21 mouse cellular contexts compared by ENCODE assay signal in the genomic region with DNA sequence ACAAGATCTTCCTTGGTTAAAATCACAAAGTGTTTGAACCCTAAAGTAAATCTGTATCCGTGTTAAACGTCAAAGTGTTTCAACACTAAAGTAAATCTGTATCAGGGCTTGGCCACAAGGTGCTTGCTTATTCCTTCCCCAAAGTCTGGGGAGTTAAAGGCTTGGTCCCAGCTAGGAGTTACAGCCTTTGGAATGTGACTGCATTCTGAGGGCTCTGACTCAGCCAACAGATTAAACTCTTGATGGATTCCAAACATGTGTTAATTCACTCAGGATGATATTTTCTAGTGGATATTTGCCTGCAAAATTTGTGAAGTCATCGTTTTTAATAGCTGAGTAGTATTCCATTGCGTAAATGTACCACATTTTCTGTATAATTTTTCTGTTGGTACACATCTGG.
"Had no signal": no experiment of that assay in that cellular context is flagged by ENCODE, and none has a peak within 500 bp of the region (broad histone marks: within the 10 kb centered on the region; RNA-seq: fewer than 3 reads in every experiment).

No protein-coding gene starts in this region.

- H3K27ac ChIP-seq: layer of hippocampus, adult 2 months; limb, embryonic 12.5 days; limb, embryonic 15.5 days; liver, embryonic 14.5 days; macrophage; midbrain, embryonic 13.5 days; neural tube, embryonic 13.5 days; stomach, embryonic 15.5 days had no signal

- H3K4me1 ChIP-seq: limb, embryonic 12.5 days; midbrain, embryonic 13.5 days; stomach, embryonic 15.5 days had no signal

- DNase-seq: kidney, postnatal 25 days; layer of hippocampus, adult 9-11 months; liver, postnatal 0 days; lung, embryonic 14.5 days; retina, postnatal 1 day; right cerebral cortex, postnatal 25 days; spleen, adult 18-20 months; thymus, adult 18-20 months; thymus, postnatal 36 days had no signal

- H3K4me3 ChIP-seq: layer of hippocampus, adult 2 months; limb, embryonic 12.5 days; limb, embryonic 15.5 days; midbrain, embryonic 13.5 days; myocyte; neural tube, embryonic 13.5 days; stomach, embryonic 15.5 days had no signal

- H3K4me2 ChIP-seq: limb, embryonic 12.5 days; limb, embryonic 15.5 days; liver, embryonic 11.5 days; lung, embryonic 14.5 days; midbrain, embryonic 13.5 days; neural tube, embryonic 13.5 days; stomach, embryonic 15.5 days had no signal

- H3K9ac ChIP-seq: limb, embryonic 12.5 days; limb, embryonic 15.5 days; liver, embryonic 14.5 days; liver, postnatal 0 days; lung, embryonic 14.5 days; midbrain, embryonic 13.5 days; neural tube, embryonic 13.5 days; stomach, embryonic 15.5 days had no signal

- ATAC-seq: liver, postnatal 0 days; lung, postnatal 0 days; midbrain, embryonic 13.5 days; midbrain, embryonic 16.5 days had no signal

- H3K36me3 ChIP-seq: limb, embryonic 12.5 days; limb, embryonic 15.5 days; midbrain, embryonic 13.5 days; neural tube, embryonic 13.5 days; stomach, embryonic 15.5 days had no signal

- H3K27me3 ChIP-seq: limb, embryonic 12.5 days; limb, embryonic 15.5 days; midbrain, embryonic 13.5 days; neural tube, embryonic 13.5 days; stomach, embryonic 15.5 days had no signal

- H3K9me3 ChIP-seq: limb, embryonic 12.5 days; limb, embryonic 15.5 days; midbrain, embryonic 13.5 days; neural tube, embryonic 13.5 days; stomach, embryonic 15.5 days had no signal
